Comparison of ENCODE assay signal across 8 mouse cellular contexts in genomic region chr2:174675642-174676041, GRCm38 (mm10). TPM values are rescaled to one million over a fixed set of nuclear protein-coding genes. Genes with fewer than 3 reads are reported as not detected.
DNase-seq lines count a peak whose midpoint lies in the region; ATAC-seq and TF ChIP-seq lines count a peak whose summit lies in the region.

No protein-coding gene starts in this region.

- no peak overlapping the region for H3K27ac ChIP-seq in cerebellum, adult 2 months (ENCODE audit: insufficient read depth, low read length)
- H3K27ac ChIP-seq in intestine, embryonic 15.5 days = no peak overlapping the region
- H3K27ac ChIP-seq in testis, adult 2 months (ENCODE audit: control insufficient read depth, insufficient read depth, low read depth, low read length) = no peak overlapping the region

- DNase-seq in 3134 (ENCODE audit: extremely low read depth, insufficient read length, low spot score) (peak; percentile 22), MN1 (ENCODE audit: low spot score) (peak; percentile 87)
- peak; percentile 51 to 64 for DNase-seq in cerebellum, adult 2 months
- peak; percentile 60 to 69 for DNase-seq in frontal cortex, postnatal 25 days (ENCODE audit: low spot score in 2 of 2)
- peak; percentile 78 for DNase-seq in left cerebral cortex, postnatal 4 days
- peak; percentile 53 to 70 for DNase-seq in natural killer cell, adult 2 months (ENCODE audit: low spot score in 2 of 2)

- H3K4me1 ChIP-seq in cerebellum, adult 2 months (ENCODE audit: control insufficient read depth, insufficient read depth, low read length) = no peaks in the 10 kb centered on the region
- H3K4me1 ChIP-seq in intestine, embryonic 15.5 days (replicated peaks) = peaks cover 16% of the 10 kb centered on the region
- H3K4me1 ChIP-seq in testis, adult 2 months (ENCODE audit: control insufficient read depth, insufficient read depth, low read length) = peaks cover 14% of the 10 kb centered on the region

- no peak overlapping the region for H3K4me3 ChIP-seq in cerebellum, adult 2 months (replicated peaks; ENCODE audit: insufficient read depth, low read depth, low read length)
- no peak overlapping the region for H3K4me3 ChIP-seq in intestine, embryonic 15.5 days (replicated peaks)
- no peak overlapping the region for H3K4me3 ChIP-seq in testis, adult 2 months (ENCODE audit: control insufficient read depth, low read depth, low read length)

- 12% methylated on average over 9 of the region's 9 CpGs for WGBS in cerebellum, adult 2 months
- 20% methylated on average over 9 of the region's 9 CpGs for WGBS in intestine, embryonic 15.5 days

- no peak for TF ChIP-seq POLR2A in cerebellum, adult 2 months (IDR thresholded peaks at IDR 0.05; ENCODE audit: borderline replicate concordance, insufficient read depth, low read length)
- no peak for TF ChIP-seq POLR2A in testis, adult 2 months (IDR thresholded peaks at IDR 0.05; ENCODE audit: control insufficient read depth, low read depth, low read length)

- H3K9ac ChIP-seq in intestine, embryonic 15.5 days = no peak overlapping the region

- H3K27me3 ChIP-seq in cerebellum, adult 2 months (ENCODE audit: control insufficient read depth, insufficient read depth, low read length) = no peaks in the 10 kb centered on the region
- H3K27me3 ChIP-seq in intestine, embryonic 15.5 days (replicated peaks) = no peaks in the 10 kb centered on the region
- no peaks in the 10 kb centered on the region for H3K27me3 ChIP-seq in testis, adult 2 months (ENCODE audit: control insufficient read depth, insufficient read depth, low read length)

- ATAC-seq in intestine, embryonic 15.5 days = peak; percentile 51; the same call in 1 of the 2 replicates

- H3K36me3 ChIP-seq in intestine, embryonic 15.5 days = no peaks in the 10 kb centered on the region
- no peaks in the 10 kb centered on the region for H3K36me3 ChIP-seq in testis, adult 2 months (ENCODE audit: control insufficient read depth, insufficient read depth, low read length)

- peak; percentile 84 for TF ChIP-seq CTCF in cerebellum, adult 2 months (IDR thresholded peaks at IDR 0.05; ENCODE audit: borderline replicate concordance, insufficient read depth, low read depth, low read length)
- TF ChIP-seq CTCF in testis, adult 2 months (IDR thresholded peaks at IDR 0.05; ENCODE audit: control insufficient read depth, insufficient read depth, insufficient replicate concordance, low read depth, low read length) = peak; percentile 92

- no peaks in the 10 kb centered on the region for H3K9me3 ChIP-seq in intestine, embryonic 15.5 days

- intact Hi-C loops in left cerebral cortex, postnatal 4 days (cut with DNase I) = loop anchor here (2.0 to 10.0 kb wide), 4 partner anchors 177 to 1091 kb away; partner anchors contain the start of gene Prelid3b

- H3K4me2 ChIP-seq in intestine, embryonic 15.5 days (replicated peaks) = 0 out of 2 replicates have a peak overlapping the region, but pooled peaks have one; percentile 1

RNA-seq across cellular contexts. Expression of gene Zfp831, which starts 32.3 kb away (rescaled TPM):
- 0.17 and 0.20 TPM in 2 replicates for polyA plus RNA-seq in cerebellum, adult 2 months (2012; rRNA removed)
- polyA plus RNA-seq in intestine, embryonic 15.5 days (2015; fragmentation: Nextera tagmentation; extraction: Ambion mirVana) = 0.01 and 0.03 TPM in 2 replicates
- under 1 TPM; 0.30 to 0.52 TPM for total RNA-seq in left cerebral cortex, postnatal 4 days (2021)
- polyA plus RNA-seq in testis, adult 2 months (2012; rRNA removed) = 0.09 and 0.12 TPM in 2 replicates

Comparison
In these comparisons a context has a peak if more than half of its experiments do, and no peak if none do; other contexts are left out.
1. DNase-seq: peak in every context shown above with its lines; median percentile 87 in MN1; 78 in left cerebral cortex, postnatal 4 days; 64 in frontal cortex, postnatal 25 days; 62 in natural killer cell, adult 2 months; 58 in cerebellum, adult 2 months; 22 in 3134.